Mouse (Mus musculus) embryonic fibroblast, embryonic 13.5 days (primary cell): ENCODE results near the gene Itpa.

Experiments used
- CTCF ChIP-seq: IDR thresholded peaks from 2 replicates; pipeline ENCODE4 v1.5.1; 2011; ENCODE audit warnings: mild to moderate bottlenecking, control low read depth, low read length, moderate library complexity, borderline replicate concordance; ENCODE audit not compliant: insufficient read depth
- POLR2A ChIP-seq: IDR thresholded peaks from 2 replicates; pipeline ENCODE4 v1.6.1; 2011; ENCODE audit warnings: low read depth, mild to moderate bottlenecking, control low read depth, low read length, moderate library complexity

DNA sequence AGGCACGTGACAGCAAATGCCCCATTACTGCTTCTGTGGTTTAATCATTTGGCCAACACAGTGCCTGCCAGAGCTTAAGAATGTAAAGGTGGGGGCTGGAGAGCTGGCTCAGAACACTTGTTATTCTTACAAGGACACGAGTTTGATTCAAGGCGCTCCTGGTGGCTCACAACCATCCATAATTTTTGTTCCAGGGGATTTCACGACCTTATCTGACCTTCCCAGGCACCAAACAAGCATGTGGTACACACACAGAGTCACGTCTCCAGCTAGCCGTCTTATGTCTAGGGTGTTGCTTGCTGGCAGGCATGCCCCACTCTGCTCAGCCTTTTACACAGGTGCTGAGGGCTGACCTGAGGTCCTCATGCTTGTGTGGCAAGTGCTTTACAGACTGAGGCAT, 50.5 kb downstream of the Itpa start:
- TF ChIP-seq POLR2A (no peak), CTCF (no peak)
